Mouse (Mus musculus) layer of hippocampus, postnatal 36 days (tissue): ENCODE data around the gene Aox3. TPM values are rescaled to one million over a fixed set of nuclear protein-coding genes. Genes with fewer than 3 reads are reported as not detected.

ENCODE experiments used
- DNase-seq, 2 experiments: peaks; one replicate each; pipeline ENCODE4 v3.0.0; 2022
- total RNA-seq, 2 experiments: library from RNA; stranded (reverse); gene quantifications; 2 replicates each; pipeline ENCODE4 v1.2.3; 2021

Aox3 gene
- total RNA-seq, 2 experiments from 2014 or later: 1.7 to 2.8 TPM

DNA sequence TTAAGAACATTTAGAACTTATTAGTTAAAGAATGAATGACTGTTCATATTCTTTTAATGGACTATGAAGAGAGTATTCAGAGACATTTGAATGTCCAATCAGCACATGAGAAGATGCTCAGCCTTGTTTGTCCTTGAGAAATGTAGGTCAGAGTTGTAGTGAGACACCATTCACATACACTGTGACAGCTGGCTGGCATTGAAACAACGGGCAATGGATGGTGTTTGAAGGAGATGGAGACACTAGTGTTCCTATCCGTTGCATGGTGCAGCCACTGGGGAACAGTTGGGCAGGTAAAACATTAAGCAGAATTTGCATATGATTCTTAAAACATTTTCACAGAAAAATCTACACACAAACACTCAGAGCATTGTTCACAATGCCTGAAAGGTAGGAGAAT lies 5.9 kb upstream of the Aox3 start:
- DNase-seq: no peak

DNA sequence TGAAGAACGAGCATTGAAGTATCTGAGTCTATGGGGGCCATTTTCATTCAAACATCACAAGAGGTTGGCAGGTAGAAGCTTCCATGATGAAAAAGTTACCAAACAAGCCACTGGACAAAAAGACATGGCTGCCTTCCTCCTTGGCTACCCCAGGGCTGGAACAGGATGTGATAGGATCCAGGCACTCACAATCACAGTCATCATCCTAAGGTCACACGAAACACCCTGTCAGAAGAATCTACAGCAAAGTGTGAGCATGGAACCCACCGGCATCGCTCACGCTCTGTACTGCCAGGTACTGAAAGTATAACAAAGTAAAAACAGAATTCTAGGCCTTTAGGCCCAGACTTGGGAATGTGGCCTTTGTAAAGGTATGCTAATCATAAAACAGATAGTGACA lies 2.7 kb upstream of the Aox3 start:
- DNase-seq: no peak

GRCm38 (mm10) chr1:58111315-58111714 lies 1.6 kb upstream of the Aox3 start:
- no peak for DNase-seq

DNA sequence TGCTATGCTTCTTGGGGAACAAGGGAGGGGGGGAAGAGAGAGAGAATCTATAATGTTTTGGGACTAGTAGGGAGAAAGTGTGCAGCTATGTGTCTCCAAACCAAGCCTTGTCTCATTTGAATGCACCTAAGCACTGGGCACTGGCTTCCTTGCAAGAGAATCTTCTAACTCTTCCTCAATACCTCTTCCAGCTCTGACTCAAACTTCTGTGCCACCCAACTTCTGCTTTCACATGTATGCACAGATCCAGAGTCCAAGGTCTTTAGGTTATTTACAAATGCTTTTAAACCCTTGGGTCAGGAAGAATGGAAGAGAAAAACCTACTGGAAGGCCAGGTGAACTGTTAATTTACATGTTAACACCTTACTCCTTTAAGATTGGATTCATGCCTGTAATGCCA lies 511 bp downstream of the Aox3 start:
- DNase-seq: no peak

DNA sequence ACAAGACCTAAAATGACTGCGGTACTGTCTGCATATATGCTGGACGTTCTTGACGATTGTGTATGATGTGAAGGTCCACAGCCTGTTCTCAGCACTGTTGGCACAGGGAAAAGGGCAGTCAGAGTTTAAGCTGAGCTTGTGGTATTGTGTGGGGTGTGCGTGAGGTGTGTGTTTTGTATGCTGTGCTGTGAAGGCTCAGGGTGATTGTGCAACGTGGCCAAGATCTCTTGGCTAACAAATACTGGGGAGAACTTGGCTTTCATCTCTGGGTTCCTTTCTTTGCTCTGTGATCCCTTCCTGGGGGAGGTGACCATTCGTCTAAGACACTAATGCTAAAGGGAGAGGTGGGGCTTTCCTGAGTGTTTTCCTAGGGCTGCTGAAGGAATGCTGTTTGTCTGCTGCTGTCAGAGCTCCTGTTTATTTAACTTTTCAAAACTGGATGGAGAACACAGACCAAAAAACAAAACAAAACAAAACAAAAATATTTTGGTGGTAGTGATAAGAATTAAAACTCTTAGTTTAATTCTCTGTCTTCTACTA lies 1.2 kb downstream of the Aox3 start:
- DNase-seq: no peak

DNA sequence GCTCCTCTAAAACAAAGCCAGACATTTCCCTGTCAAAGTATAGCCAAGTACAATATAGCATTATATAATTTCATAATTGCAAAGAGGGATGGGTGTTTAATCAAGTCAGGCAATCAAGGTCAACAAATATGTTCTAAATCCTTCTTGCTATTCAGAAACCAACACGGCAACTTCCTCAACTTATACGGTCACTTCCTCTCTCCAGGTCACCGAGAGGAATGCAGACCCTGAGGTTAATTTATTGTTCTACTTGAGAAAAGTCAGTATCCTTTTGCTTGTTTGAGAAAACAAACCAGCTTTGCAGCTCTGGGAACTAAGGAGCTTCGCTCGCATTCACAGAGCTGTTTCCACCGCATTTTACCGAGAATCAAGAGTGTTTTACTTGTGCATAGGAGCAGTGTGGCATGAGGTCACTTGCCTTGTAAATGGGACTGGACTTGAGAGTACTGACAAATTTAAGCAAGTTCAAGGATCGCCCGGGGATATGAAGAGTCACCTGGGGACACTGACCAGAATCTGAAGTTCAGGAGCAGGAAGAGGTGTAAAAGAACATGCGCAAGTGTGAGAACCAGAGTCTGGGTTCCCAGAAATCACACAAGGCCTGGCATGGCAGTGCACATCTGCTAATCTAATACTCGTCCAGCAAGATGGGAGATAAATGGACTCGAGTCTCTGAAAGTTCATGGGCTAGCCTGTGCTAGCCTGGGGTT lies 1.9 kb downstream of the Aox3 start:
- no peak for DNase-seq

DNA sequence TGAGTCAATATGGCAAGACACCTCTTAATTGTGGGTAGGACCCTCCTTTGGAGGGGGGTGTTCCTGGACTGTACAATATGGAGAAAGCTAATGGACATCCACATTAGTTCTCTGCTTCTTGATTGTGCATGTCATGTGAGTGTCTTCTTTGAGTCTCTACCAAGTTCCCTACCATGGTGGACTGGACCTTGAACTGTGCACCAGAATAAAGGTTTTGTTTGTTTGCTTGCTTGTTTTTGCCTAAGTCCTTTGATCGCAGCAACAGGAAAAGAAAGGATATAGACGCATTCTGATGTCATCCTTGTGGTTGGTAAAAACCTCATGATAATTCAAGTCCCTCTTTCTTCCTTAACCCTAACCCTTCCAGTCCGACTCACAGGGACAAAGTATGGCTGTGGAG lies 5.3 kb downstream of the Aox3 start:
- DNase-seq: no peak

GRCm38 (mm10) chr1:58124901-58125300 lies 12.0 kb downstream of the Aox3 start:
- no peak for DNase-seq

DNA sequence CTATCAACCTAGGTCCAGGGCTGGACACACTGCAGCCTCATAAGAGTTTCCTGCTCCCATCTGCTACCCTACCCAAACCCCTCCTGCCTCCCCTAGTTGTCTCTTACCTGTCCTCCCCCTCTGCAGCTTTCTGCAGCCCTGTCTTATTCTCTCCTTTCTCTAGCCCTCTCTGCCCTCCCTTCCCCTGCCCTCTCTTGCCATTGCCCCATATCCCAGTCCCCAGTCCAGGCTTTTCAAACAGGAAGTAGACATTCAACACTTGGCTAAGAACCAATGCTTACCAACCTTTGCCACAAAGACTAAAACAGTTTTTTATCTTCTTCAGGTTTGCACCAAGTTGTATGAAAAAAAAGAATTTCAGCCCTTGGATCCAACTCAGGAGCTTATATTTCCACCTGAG lies 25.0 kb downstream of the Aox3 start:
- no peak for DNase-seq

- DNase-seq: no peak
These were observed 26.1 kb downstream of the Aox3 start for GRCm38 (mm10) chr1:58138986-58139385.

DNA sequence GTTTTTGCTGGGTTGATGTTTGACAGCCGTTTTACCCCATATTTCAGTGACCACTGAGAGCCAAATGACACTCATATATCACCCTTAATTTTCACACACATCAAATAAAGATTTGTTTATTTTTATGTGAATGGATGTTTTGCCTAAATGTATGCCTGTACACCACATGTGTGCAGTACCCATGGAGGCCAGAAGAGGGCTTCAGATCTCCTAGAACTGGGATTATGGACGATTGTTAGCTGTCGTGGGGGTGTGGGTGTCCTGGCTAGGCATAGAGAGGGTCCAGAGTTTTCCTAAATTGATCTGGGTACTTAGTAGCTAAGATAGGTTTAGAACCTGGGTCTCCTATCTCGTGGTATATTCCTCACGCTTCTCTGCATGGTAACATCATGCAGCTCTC lies 27.7 kb downstream of the Aox3 start:
- DNase-seq: no peak

GRCm38 (mm10) chr1:58144384-58145069 lies 31.6 kb downstream of the Aox3 start:
- peak in 1 of 2 experiments; percentile 34 for DNase-seq

- DNase-seq: no peak
These were observed 33.1 kb downstream of the Aox3 start for GRCm38 (mm10) chr1:58146026-58146425.

- DNase-seq: no peak
These were observed 34.8 kb downstream of the Aox3 start for GRCm38 (mm10) chr1:58147776-58148175.

GRCm38 (mm10) chr1:58152247-58152646 lies 39.3 kb downstream of the Aox3 start:
- no peak for DNase-seq

DNA sequence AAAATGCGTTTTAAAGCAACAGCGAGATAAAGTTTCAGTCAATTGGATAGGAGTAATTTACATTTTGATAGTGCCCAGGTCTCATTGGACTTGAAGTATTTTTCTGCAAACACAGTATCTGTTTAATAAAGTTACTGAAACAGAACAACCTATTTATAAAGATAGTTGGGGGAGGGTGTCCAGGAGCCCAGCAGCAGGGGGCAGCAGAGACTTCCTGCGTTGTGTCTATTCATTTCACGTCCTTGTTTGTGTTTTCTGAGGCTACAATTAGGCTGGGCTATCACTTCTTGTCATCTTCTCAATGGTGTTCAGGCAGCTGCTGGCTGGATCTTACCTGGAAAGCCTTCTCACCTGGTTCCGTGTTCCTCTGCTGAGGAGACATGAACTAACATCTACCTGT lies 43.8 kb downstream of the Aox3 start:
- peak; percentile 21 to 24 for DNase-seq

DNA sequence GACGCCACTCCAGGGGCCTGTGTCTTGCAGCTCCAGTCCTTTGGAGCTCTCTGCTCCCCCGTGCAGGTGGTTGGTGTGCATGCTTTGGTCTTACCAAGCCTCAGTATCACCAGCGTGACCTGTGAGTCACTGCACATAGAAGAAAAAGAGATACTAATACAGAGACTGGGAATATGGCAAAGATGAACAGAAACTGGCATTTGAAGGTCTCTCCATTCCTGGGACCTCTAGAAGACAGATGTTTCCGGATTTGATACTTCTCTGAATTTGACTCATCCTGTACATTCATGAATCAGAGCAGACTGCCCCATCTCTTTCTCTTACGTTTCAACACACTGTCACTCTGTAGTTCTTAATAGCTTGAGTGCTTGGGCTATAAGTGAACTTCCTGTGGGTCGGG lies 57.0 kb downstream of the Aox3 start:
- no peak for DNase-seq

GRCm38 (mm10) chr1:58188514-58189175 lies 75.7 kb downstream of the Aox3 start:
- DNase-seq: no peak

GRCm38 (mm10) chr1:58194317-58194716 lies 81.4 kb downstream of the Aox3 start:
- no peak for DNase-seq

DNA sequence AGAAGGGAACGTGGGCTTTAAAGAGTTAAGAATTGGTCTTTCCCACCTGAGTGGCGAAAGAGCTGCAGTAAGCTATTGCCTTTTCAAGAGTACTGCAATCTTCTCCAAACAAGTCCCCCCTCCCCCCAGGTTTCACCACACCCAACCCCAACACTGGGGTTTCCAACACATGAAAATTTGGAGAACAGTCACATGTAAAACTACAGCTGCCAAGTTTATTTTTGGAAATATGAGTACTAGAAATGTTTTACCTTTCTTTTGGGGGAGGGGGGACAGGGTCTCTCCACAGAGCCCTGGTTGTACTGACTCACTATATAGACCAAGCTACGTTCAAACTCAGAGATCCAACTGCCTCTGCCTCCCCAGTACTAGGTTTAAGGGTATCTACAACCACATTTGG lies 82.1 kb downstream of the Aox3 start:
- no peak for DNase-seq

DNA sequence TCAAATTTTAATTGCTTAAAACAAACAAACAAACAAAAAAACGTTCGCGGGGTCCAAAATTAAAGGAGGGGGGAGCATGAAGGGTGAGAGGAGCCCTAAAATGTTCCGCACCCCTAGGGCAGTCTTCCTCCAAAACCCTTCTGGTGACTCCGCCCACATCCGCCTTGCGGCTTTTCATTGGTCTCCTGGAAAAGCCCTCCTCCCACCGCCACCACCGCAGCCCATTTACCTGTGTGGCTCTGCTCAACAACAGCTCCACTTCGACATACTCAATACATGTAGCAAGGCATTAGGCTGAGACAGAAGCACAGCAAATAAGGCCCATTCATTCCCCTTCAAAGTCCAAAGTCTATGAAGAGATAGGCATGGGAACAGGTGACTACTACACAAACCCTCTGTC lies 82.6 kb downstream of the Aox3 start:
- DNase-seq: no peak

DNA sequence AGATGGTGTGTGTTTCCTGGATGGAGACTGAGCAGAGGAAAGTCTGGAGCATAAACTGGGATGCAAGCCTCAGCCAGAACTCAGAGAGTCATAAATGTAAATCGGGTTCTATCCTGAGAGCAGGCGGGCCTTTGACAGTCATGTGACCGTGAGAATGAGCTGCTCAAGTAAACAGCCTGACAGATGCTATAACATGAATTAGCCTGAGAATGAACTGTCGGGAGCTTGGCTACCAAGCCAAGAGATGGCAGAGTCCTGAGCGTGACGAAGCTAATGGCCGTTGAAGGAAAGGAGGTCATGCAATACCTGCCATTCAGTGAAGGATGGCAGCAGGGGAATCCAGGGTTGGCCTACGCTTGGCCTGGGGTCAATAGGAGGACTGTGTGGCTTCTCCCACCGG lies 84.1 kb downstream of the Aox3 start:
- no peak for DNase-seq

DNA sequence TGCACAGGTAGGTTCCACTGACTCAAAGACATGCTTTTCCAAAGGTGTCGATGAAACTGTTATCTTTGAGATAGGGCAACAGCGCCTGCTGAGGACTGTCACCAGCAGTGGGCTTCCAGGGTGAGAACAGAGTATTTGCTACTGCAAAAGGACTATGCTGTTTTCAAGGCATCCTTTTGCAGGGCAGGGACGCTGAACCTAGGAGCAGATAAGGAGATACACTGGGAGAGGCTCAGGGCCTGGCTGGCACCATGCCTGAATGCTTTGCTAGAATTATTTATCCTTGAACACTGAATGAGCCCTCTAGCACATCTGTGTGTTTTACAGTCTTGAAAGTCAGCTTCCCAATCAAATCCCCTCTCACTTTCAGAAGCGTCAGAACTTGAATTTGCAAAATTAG lies 85.5 kb downstream of the Aox3 start:
- DNase-seq: no peak

DNA sequence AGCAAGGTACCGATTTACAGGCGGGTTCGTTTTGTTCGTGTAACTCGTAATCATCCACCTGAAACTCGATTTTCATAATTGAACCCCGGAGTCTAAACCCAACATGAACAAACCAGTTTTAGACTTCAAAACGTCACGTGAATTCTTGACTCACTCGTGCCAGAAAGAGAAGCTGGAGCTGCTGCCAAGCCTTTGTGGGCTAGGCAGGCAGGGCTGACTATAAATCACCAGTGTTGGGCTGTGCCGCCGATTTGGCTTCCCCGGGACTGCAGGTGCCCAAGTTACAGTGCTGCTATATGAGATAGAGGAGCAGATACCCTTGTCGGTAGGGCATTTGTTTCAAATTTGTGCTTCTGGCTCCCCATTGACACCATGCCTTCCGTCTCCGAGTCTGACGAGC lies 97.3 kb downstream of the Aox3 start, which contains the start of gene Aox4:
TSS of gene Aox4 (plus strand) at position 195 of the 400 bp plus-strand sequence.
- peak; percentile 23 to 45 for DNase-seq
